Mouse (Mus musculus): ENCODE results near the gene Oip5. TPM values are rescaled to one million over a fixed set of nuclear protein-coding genes. Genes with fewer than 3 reads are reported as not detected.

The Oip5 gene
- polyA plus RNA-seq, 1 experiment from 2014 or later, result 33.2 TPM

- peaks cover 7% of the 10 kb centered on the region for H3K36me3 ChIP-seq (ENCODE audit: control insufficient read depth, insufficient read depth, low read length)
- DNase-seq (ENCODE audit: low spot score) (peak; percentile 98), ATAC-seq (ENCODE audit: low FRiP score) (peak; percentile 98)
- peak overlapping the region; percentile 82 for H3K27ac ChIP-seq (ENCODE audit: low read depth, low read length)
- peak overlapping the region; percentile 97 for H3K9ac ChIP-seq (ENCODE audit: low read depth, low read length)
- peak overlapping the region; percentile 93 for H3K4me3 ChIP-seq (ENCODE audit: low read depth, low read length)
- H3K4me2 ChIP-seq (replicated peaks; ENCODE audit: low read depth, low read length), result peak overlapping the region; percentile 40
- H3K9me3 ChIP-seq (ENCODE audit: control insufficient read depth, low read length), result no peaks in the 10 kb centered on the region
- H3K4me1 ChIP-seq (replicated peaks; ENCODE audit: control insufficient read depth, insufficient read depth, low read length), result no peaks in the 10 kb centered on the region; the same call in 1 of the 2 replicates
- under 1% methylated on average over 61 of the region's 61 CpGs for WGBS
- no peaks in the 10 kb centered on the region for H3K27me3 ChIP-seq (ENCODE audit: control insufficient read depth, insufficient read depth, low read length)
Measured at GRCm38 (mm10) chr2:119594113-119594981, 23.9 kb downstream of the Oip5 start.

- no peaks in the 10 kb centered on the region for H3K9me3 ChIP-seq (ENCODE audit: control insufficient read depth, low read length)
- H3K27ac ChIP-seq (ENCODE audit: low read depth, low read length), result 0 out of 2 replicates have a peak overlapping the region, but pooled peaks have one; percentile 19
- peaks cover 7% of the 10 kb centered on the region for H3K36me3 ChIP-seq (ENCODE audit: control insufficient read depth, insufficient read depth, low read length)
- peak overlapping the region; percentile 93 for H3K4me3 ChIP-seq (ENCODE audit: low read depth, low read length)
- no peaks in the 10 kb centered on the region; the same call in 1 of the 2 replicates for H3K4me1 ChIP-seq (replicated peaks; ENCODE audit: control insufficient read depth, insufficient read depth, low read length)
- peak; percentile 15 for ATAC-seq (ENCODE audit: low FRiP score)
- peak overlapping the region; percentile 28 for H3K4me2 ChIP-seq (replicated peaks; ENCODE audit: low read depth, low read length)
- no peak overlapping the region for H3K9ac ChIP-seq (ENCODE audit: low read depth, low read length)
- no peak for DNase-seq (ENCODE audit: low spot score)
- H3K27me3 ChIP-seq (ENCODE audit: control insufficient read depth, insufficient read depth, low read length), result no peaks in the 10 kb centered on the region
- WGBS, result 9% methylated on average over 7 of the region's 7 CpGs
Measured at GRCm38 (mm10) chr2:119593765-119594112, 24.5 kb downstream of the Oip5 start.

- WGBS, result 89% methylated on average over 3 of the region's 3 CpGs
- no peak for DNase-seq (ENCODE audit: low spot score)
- Histone ChIP-seq H3K4me3 (ENCODE audit: low read depth, low read length) (no peak overlapping the region), H3K4me2 (replicated peaks; ENCODE audit: low read depth, low read length) (no peak overlapping the region), H3K36me3 (ENCODE audit: control insufficient read depth, insufficient read depth, low read length) (no peaks in the 10 kb centered on the region), H3K27ac (ENCODE audit: low read depth, low read length) (no peak overlapping the region), H3K4me1 (replicated peaks; ENCODE audit: control insufficient read depth, insufficient read depth, low read length) (no peaks in the 10 kb centered on the region; the same call in 1 of the 2 replicates), H3K27me3 (ENCODE audit: control insufficient read depth, insufficient read depth, low read length) (no peaks in the 10 kb centered on the region), H3K9me3 (ENCODE audit: control insufficient read depth, low read length) (no peaks in the 10 kb centered on the region), H3K9ac (ENCODE audit: low read depth, low read length) (no peak overlapping the region)
- ATAC-seq (ENCODE audit: low FRiP score), result no peak
Measured at GRCm38 (mm10) chr2:119591247-119591646, 27.0 kb downstream of the Oip5 start.

GRCm38 (mm10) chr2:119587383-119587782 lies 30.9 kb downstream of the Oip5 start:
- H3K4me3 ChIP-seq (ENCODE audit: low read depth, low read length), result no peak overlapping the region
- DNase-seq (ENCODE audit: low spot score) (peak; percentile 78), ATAC-seq (ENCODE audit: low FRiP score) (no peak)
- no peak overlapping the region for H3K9ac ChIP-seq (ENCODE audit: low read depth, low read length)
- no peaks in the 10 kb centered on the region for H3K4me1 ChIP-seq (replicated peaks; ENCODE audit: control insufficient read depth, insufficient read depth, low read length)
- H3K9me3 ChIP-seq (ENCODE audit: control insufficient read depth, low read length), result no peaks in the 10 kb centered on the region
- H3K27me3 ChIP-seq (ENCODE audit: control insufficient read depth, insufficient read depth, low read length), result no peaks in the 10 kb centered on the region
- H3K36me3 ChIP-seq (ENCODE audit: control insufficient read depth, insufficient read depth, low read length), result no peaks in the 10 kb centered on the region
- H3K27ac ChIP-seq (ENCODE audit: low read depth, low read length), result no peak overlapping the region
- WGBS, result 12% methylated on average over 4 of the region's 4 CpGs
- no peak overlapping the region for H3K4me2 ChIP-seq (replicated peaks; ENCODE audit: low read depth, low read length)

GRCm38 (mm10) chr2:119584282-119584681 lies 34.0 kb downstream of the Oip5 start:
- no peak overlapping the region for H3K9ac ChIP-seq (ENCODE audit: low read depth, low read length)
- H3K4me3 ChIP-seq (ENCODE audit: low read depth, low read length), result no peak overlapping the region
- DNase-seq (ENCODE audit: low spot score), result no peak
- 93% methylated on average over 8 of the region's 8 CpGs for WGBS
- H3K4me1 ChIP-seq (replicated peaks; ENCODE audit: control insufficient read depth, insufficient read depth, low read length), result no peaks in the 10 kb centered on the region
- H3K27me3 ChIP-seq (ENCODE audit: control insufficient read depth, insufficient read depth, low read length), result no peaks in the 10 kb centered on the region
- ATAC-seq (ENCODE audit: low FRiP score), result no peak
- H3K27ac ChIP-seq (ENCODE audit: low read depth, low read length), result no peak overlapping the region
- no peaks in the 10 kb centered on the region for H3K9me3 ChIP-seq (ENCODE audit: control insufficient read depth, low read length)
- no peaks in the 10 kb centered on the region for H3K36me3 ChIP-seq (ENCODE audit: control insufficient read depth, insufficient read depth, low read length)
- no peak overlapping the region for H3K4me2 ChIP-seq (replicated peaks; ENCODE audit: low read depth, low read length)

- Histone ChIP-seq H3K27me3 (ENCODE audit: control insufficient read depth, insufficient read depth, low read length) (no peaks in the 10 kb centered on the region), H3K36me3 (ENCODE audit: control insufficient read depth, insufficient read depth, low read length) (no peaks in the 10 kb centered on the region), H3K4me3 (ENCODE audit: low read depth, low read length) (no peak overlapping the region), H3K4me2 (replicated peaks; ENCODE audit: low read depth, low read length) (no peak overlapping the region), H3K4me1 (replicated peaks; ENCODE audit: control insufficient read depth, insufficient read depth, low read length) (no peaks in the 10 kb centered on the region), H3K27ac (ENCODE audit: low read depth, low read length) (no peak overlapping the region), H3K9me3 (ENCODE audit: control insufficient read depth, low read length) (no peaks in the 10 kb centered on the region), H3K9ac (ENCODE audit: low read depth, low read length) (no peak overlapping the region)
- DNase-seq (ENCODE audit: low spot score) (no peak), ATAC-seq (ENCODE audit: low FRiP score) (no peak)
- WGBS, result 83% methylated on average over 2 of the region's 2 CpGs
Measured at GRCm38 (mm10) chr2:119583439-119583838, 34.8 kb downstream of the Oip5 start.

GRCm38 (mm10) chr2:119581571-119581970 lies 36.7 kb downstream of the Oip5 start:
- no peak overlapping the region for H3K9ac ChIP-seq (ENCODE audit: low read depth, low read length)
- no peaks in the 10 kb centered on the region for H3K36me3 ChIP-seq (ENCODE audit: control insufficient read depth, insufficient read depth, low read length)
- H3K4me1 ChIP-seq (replicated peaks; ENCODE audit: control insufficient read depth, insufficient read depth, low read length), result no peaks in the 10 kb centered on the region
- 95% methylated on average over 3 of the region's 3 CpGs for WGBS
- DNase-seq (ENCODE audit: low spot score) (no peak), ATAC-seq (ENCODE audit: low FRiP score) (no peak)
- H3K27ac ChIP-seq (ENCODE audit: low read depth, low read length), result no peak overlapping the region
- H3K4me3 ChIP-seq (ENCODE audit: low read depth, low read length), result no peak overlapping the region
- H3K27me3 ChIP-seq (ENCODE audit: control insufficient read depth, insufficient read depth, low read length), result no peaks in the 10 kb centered on the region
- no peak overlapping the region for H3K4me2 ChIP-seq (replicated peaks; ENCODE audit: low read depth, low read length)
- H3K9me3 ChIP-seq (ENCODE audit: control insufficient read depth, low read length), result no peaks in the 10 kb centered on the region

GRCm38 (mm10) chr2:119572471-119572870 lies 45.8 kb downstream of the Oip5 start:
- Histone ChIP-seq H3K27ac (ENCODE audit: low read depth, low read length) (no peak overlapping the region), H3K4me2 (replicated peaks; ENCODE audit: low read depth, low read length) (no peak overlapping the region), H3K9ac (ENCODE audit: low read depth, low read length) (no peak overlapping the region), H3K27me3 (ENCODE audit: control insufficient read depth, insufficient read depth, low read length) (no peaks in the 10 kb centered on the region), H3K4me3 (ENCODE audit: low read depth, low read length) (no peak overlapping the region), H3K4me1 (replicated peaks; ENCODE audit: control insufficient read depth, insufficient read depth, low read length) (no peaks in the 10 kb centered on the region), H3K36me3 (ENCODE audit: control insufficient read depth, insufficient read depth, low read length) (no peaks in the 10 kb centered on the region), H3K9me3 (ENCODE audit: control insufficient read depth, low read length) (no peaks in the 10 kb centered on the region)
- no peak for DNase-seq (ENCODE audit: low spot score)
- no peak for ATAC-seq (ENCODE audit: low FRiP score)
- 97% methylated on average over 1 of the region's 1 CpGs for WGBS

Measured in hindbrain, embryonic 11.5 days (tissue).